Mouse (Mus musculus): Measurements from ENCODE around the gene Tma16.

Tma16 gene

GRCm38 (mm10) chr8:66486084-66486763, at the start of gene Tma16:
Gene Tma16 (minus strand): TSS chr8:66486530.
- peak; percentile 73 for DNase-seq (ENCODE audit: low spot score)

GRCm38 (mm10) chr8:66520576-66520975, 34.2 kb upstream of the Tma16 start:
- no peak for DNase-seq (ENCODE audit: low spot score)

- DNase-seq (ENCODE audit: low spot score): no peak
Observed at GRCm38 (mm10) chr8:66519149-66519548, 32.8 kb upstream of the Tma16 start.

GRCm38 (mm10) chr8:66511537-66511936, 25.2 kb upstream of the Tma16 start, which contains the start of gene Tktl2:
Gene Tktl2 (plus strand): TSS chr8:66511756.
- no peak for DNase-seq (ENCODE audit: low spot score)

GRCm38 (mm10) chr8:66503381-66503780, 17.1 kb upstream of the Tma16 start:
- DNase-seq (ENCODE audit: low spot score): no peak

- no peak for DNase-seq (ENCODE audit: low spot score)
Observed at GRCm38 (mm10) chr8:66496998-66497577, 10.8 kb upstream of the Tma16 start.

GRCm38 (mm10) chr8:66495726-66496125, 9.4 kb upstream of the Tma16 start:
- peak; percentile 66 for DNase-seq (ENCODE audit: low spot score)

- no peak for DNase-seq (ENCODE audit: low spot score)
Observed at GRCm38 (mm10) chr8:66494496-66494895, 8.2 kb upstream of the Tma16 start.

- no peak for DNase-seq (ENCODE audit: low spot score)
Observed at GRCm38 (mm10) chr8:66490624-66491023, 4.3 kb upstream of the Tma16 start.

- no peak for DNase-seq (ENCODE audit: low spot score)
Observed at GRCm38 (mm10) chr8:66488556-66488955, 2.2 kb upstream of the Tma16 start.

- DNase-seq (ENCODE audit: low spot score): no peak
Observed at GRCm38 (mm10) chr8:66476880-66477279, 9.4 kb downstream of the Tma16 start.

GRCm38 (mm10) chr8:66469821-66470220, 16.5 kb downstream of the Tma16 start:
- DNase-seq (ENCODE audit: low spot score): no peak

GRCm38 (mm10) chr8:66457057-66457456, 29.3 kb downstream of the Tma16 start:
- no peak for DNase-seq (ENCODE audit: low spot score)

- peak; percentile 7 for DNase-seq (ENCODE audit: low spot score)
Observed at GRCm38 (mm10) chr8:66450691-66451090, 35.6 kb downstream of the Tma16 start.

- DNase-seq (ENCODE audit: low spot score): no peak
Observed at GRCm38 (mm10) chr8:66445351-66445750, 41.0 kb downstream of the Tma16 start.

GRCm38 (mm10) chr8:66444141-66444540, 42.2 kb downstream of the Tma16 start:
- DNase-seq (ENCODE audit: low spot score): no peak

GRCm38 (mm10) chr8:66442778-66443177, 43.6 kb downstream of the Tma16 start:
- no peak for DNase-seq (ENCODE audit: low spot score)

- no peak for DNase-seq (ENCODE audit: low spot score)
Observed at GRCm38 (mm10) chr8:66441123-66441522, 45.2 kb downstream of the Tma16 start.

- no peak for DNase-seq (ENCODE audit: low spot score)
Observed at GRCm38 (mm10) chr8:66438468-66438867, 47.9 kb downstream of the Tma16 start.

- no peak for DNase-seq (ENCODE audit: low spot score)
Observed at GRCm38 (mm10) chr8:66437929-66438328, 48.4 kb downstream of the Tma16 start.

- no peak for DNase-seq (ENCODE audit: low spot score)
Observed at GRCm38 (mm10) chr8:66436804-66437203, 49.5 kb downstream of the Tma16 start.

GRCm38 (mm10) chr8:66433577-66433976, 52.8 kb downstream of the Tma16 start:
- no peak for DNase-seq (ENCODE audit: low spot score)

- no peak for DNase-seq (ENCODE audit: low spot score)
Observed at GRCm38 (mm10) chr8:66430639-66431038, 55.7 kb downstream of the Tma16 start.
